Mouse (Mus musculus) ZHBTc4 (cell line): ENCODE results near the gene Fam118b.

Source experiments
- DNase-seq: peaks from one replicate; pipeline ENCODE4 v3.0.0-alpha.2; 2011; ENCODE audit warnings: low read depth, low spot score

Fam118b gene

GRCm38 (mm10) chr9:35264509-35264908 lies 3.1 kb downstream of the Fam118b start:
- DNase-seq, result no peak

DNA sequence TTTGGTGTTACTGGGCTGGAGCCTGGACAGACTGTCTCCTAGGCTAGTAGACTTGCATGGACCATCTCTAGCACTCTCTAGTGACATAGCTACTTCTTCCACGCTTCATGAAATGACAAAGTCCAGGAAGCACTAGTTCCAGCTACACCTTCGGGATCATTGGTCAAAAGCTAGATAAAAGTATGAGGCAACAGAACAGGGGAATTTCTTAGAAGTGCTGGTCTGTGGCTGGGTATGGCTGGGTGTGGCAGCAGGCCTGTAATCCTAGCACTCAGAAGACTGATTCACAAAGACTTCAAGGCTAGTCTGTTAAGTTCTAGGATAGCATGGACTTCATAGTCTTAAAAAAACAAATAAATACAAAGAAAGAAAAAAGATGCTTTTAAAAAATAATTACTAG lies 4.2 kb downstream of the Fam118b start:
- DNase-seq, result no peak

- no peak for DNase-seq
Measured at GRCm38 (mm10) chr9:35262418-35262817, 5.2 kb downstream of the Fam118b start.

DNA sequence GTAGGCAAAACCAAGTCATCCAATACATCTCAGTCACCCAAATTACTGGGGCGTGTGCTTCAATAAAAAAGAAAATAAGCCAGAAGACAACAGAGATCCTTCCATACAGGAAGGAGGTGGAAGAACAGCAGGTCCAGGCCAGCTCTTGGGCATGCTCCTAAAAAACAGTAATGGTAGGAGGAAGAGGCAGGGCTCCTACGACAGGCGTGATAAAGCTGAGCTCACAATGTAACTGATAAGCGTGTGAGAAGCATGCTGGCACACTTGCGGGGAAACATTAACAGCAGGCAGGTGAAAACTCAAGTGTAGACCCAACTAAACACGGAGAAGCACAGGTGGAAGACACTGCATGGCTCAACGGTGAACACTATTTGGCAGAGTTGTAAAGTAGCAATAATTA lies 10.2 kb downstream of the Fam118b start:
- DNase-seq, result no peak

GRCm38 (mm10) chr9:35249476-35249875 lies 18.1 kb downstream of the Fam118b start:
- no peak for DNase-seq

DNA sequence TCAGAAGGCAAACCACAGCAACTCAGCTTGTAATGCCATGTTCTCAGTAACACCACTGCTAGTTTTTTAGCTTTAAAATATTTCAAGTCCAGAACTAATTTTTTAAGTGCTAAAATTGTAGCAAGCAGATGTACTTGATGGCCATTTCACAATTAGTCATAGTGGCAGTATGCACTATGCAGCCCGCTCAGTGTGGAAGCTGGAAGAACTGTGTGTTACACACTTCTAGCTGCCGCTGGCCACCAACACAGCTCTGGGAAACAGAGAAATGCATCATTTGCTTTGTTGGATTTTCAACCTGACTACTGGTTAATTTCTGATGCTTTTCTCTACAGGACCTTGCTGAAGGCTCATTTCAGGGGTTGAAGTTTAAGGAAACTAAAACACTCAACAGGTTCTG lies 20.2 kb downstream of the Fam118b start:
- DNase-seq, result no peak

GRCm38 (mm10) chr9:35239734-35240133 lies 27.9 kb downstream of the Fam118b start:
- DNase-seq, result no peak

DNA sequence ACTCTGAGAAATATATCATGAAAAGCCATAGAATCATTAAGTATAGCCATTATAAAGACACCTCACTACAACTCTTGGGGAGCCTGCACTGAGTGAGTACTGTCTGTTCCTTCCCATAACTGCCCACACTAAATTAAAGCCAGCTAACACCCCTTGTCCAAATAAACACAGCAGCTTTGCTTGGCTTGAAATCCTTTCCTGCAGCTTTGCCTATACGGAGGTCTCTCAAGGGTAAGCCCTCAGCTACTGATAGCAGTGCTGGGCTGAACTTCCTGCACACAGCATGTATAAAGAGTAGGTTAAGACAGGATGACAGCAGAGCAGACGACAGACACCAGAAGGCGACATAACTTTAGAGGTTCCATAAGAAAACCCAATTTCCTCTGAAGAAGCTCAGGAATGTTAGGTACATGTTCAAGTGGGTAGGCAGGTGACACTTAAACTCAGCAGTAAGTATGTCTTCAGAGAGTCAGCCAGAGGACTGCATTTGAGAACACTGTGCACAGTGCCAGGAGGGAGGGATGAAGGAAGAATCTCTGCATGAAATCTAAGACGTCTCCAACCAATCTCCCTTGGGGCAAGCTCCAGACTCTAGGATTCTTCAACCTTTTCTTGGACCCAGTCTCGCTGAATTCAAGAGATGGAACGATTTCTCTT lies 28.6 kb downstream of the Fam118b start:
- DNase-seq, result no peak

- DNase-seq, result no peak
Measured at GRCm38 (mm10) chr9:35238371-35238770, 29.2 kb downstream of the Fam118b start.

- DNase-seq, result no peak
Measured at GRCm38 (mm10) chr9:35235996-35236395, 31.6 kb downstream of the Fam118b start.

DNA sequence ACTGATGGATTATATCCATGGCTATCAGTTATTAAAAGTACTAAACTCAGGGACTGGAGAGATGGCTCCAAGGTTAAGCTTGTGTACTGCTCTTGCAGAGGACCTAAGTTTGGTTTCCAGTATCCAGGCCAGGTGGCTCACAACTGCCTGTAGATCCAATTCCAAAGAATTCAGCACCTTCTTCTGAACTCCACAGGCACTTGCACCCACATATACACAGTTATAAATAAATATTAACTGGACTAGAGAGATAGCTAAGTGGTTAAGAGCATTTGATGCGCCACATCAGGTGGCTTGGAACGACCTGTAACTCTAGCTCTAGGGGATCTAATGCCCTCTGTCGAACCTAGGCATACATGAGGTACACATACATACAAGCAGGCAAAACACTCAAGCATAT lies 38.9 kb downstream of the Fam118b start:
- no peak for DNase-seq

- DNase-seq, result peak; percentile 80
Measured at GRCm38 (mm10) chr9:35223466-35223865, 44.1 kb downstream of the Fam118b start.

GRCm38 (mm10) chr9:35217963-35218362 lies 49.6 kb downstream of the Fam118b start:
- no peak for DNase-seq

DNA sequence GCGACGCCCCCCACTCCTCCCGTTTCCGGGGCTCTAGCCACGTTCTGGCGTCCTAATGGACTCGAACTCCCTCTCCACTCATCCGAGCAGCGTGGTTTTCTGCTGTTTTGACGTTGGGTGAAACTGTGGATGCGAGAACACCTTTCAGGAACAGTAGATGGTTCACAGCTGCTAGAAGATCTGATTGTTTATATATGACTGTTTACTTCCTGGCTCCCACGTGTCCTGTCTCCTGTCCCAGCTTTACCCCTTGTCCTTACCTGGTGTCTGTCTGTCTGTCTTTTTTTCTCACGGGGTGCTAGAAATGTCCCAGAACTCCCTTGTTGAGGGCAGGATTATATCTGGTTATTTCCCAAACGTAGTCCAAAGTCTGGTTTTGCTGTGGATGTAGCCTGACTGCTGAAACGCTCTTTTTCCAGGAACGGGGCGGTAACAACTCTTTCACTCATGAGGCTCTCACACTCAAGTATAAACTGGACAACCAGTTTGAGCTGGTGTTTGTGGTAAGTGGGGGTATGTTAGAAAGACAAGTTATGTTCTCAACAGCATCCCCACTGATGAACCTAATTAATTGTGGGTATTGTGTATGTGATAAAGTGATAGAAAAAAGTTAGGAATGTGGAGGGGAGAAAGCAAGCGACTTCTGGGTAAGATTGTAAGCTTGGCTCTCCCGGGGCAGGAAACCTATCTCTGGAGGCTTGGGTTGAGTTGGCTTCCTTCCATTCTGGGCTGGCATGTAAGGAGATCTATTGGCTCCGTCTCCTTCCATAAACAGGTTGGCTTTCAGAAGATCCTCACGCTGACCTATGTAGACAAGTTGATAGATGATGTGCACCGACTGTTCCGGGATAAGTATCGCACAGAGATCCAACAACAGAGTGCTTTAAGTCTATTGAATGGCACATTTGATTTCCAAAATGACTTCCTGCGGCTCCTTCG lies 55.8 kb downstream of the Fam118b start:
- no peak for DNase-seq

GRCm38 (mm10) chr9:35210542-35211474 lies 56.8 kb downstream of the Fam118b start, which contains the start of gene Foxred1:
TSS of gene Foxred1 (minus strand) at chr9:35211055.
- DNase-seq, result peak; percentile 100

DNA sequence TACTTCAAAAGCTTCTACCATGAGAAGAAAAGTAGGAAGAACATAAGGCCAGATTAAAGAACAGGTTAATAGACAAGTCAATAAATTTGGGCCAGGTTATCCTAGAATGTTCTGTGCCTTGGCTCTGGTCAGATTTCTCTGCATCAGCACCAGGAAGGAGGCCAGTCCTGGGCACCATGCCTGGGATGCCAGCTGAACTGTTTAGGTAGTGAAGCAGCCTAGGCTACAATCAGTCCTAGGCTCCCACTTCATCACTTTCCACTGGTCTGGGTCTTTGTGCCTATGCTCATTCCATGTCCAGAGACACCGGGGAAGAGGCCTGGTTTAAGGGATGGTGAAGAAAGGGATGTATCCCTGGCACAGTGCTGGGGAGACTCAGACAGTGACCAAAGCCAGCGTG lies 63.2 kb downstream of the Fam118b start:
- no peak for DNase-seq

GRCm38 (mm10) chr9:35203536-35203935 lies 64.1 kb downstream of the Fam118b start:
- DNase-seq, result no peak

DNA sequence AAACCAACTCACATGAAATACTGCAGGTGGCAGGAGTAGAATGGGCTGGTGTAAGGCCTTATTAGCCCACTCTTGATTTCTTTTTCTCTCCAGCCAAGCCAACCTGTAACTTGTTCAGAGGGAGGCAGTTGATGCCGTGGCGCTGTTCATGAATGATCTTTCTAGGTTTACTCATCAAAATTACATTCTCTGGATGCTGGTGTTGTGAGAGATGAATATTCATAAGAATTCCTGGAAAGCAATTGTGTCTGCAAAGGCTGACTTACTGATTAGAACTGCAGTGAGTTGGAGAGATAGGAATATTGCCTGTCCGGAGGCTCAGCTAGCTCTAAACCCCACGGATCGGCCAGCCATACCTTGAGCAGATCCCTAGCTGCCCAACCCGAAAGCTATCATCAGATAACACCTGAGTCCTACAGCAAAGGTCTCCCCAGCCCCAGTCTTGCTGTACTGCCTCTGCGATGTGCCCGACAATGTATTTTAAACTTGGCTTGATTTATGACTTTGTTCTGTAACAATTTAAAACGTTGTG lies 67.0 kb downstream of the Fam118b start:
- DNase-seq, result no peak

GRCm38 (mm10) chr9:35199772-35200471 lies 67.7 kb downstream of the Fam118b start, which contains the start of the genes Srpr and Tirap:
TSS of gene Srpr (plus strand) at chr9:35200175.
TSS of gene Tirap (minus strand) at chr9:35200291.
- peak; percentile 92 for DNase-seq

- DNase-seq, result no peak
Measured at GRCm38 (mm10) chr9:35198945-35199771, 68.4 kb downstream of the Fam118b start.
